Mouse (Mus musculus): Measurements from ENCODE around the gene Rlf. TPM values are rescaled to one million over a fixed set of nuclear protein-coding genes. Genes with fewer than 3 reads are reported as not detected.

Gene Rlf
- polyA plus RNA-seq (2012; rRNA removed): 2.8 and 2.9 TPM in 2 replicates

GRCm38 (mm10) chr4:121214793-121215304, at the start of gene Rlf:
Gene Rlf, minus strand, starts transcription at chr4:121215084.
- Histone ChIP-seq H3K4me1 (ENCODE audit: control insufficient read depth, insufficient read depth, insufficient read length) (peaks cover 7% of the 10 kb centered on the region; the same call in 1 of the 2 replicates), H3K4me3 (ENCODE audit: extremely low read depth, insufficient read depth, insufficient read length) (peak within 1 kb of the TSS; percentile 74), H3K27ac (ENCODE audit: insufficient read depth, low read length) (peak within 1 kb of the TSS; percentile 74), H3K36me3 (ENCODE audit: control insufficient read depth, insufficient read depth, low read length) (no peaks in the 10 kb centered on the region), H3K27me3 (ENCODE audit: control insufficient read depth, insufficient read depth, low read length) (no peaks in the 10 kb centered on the region)
- WGBS: under 1% methylated on average over 48 of the region's 48 CpGs
- peak; percentile 93 to 96 for DNase-seq (ENCODE audit: low read depth in 1 of 2, low spot score in 2 of 2)
- TF ChIP-seq POLR2A (IDR thresholded peaks at IDR 0.05; ENCODE audit: low read depth, low read length) (peak; percentile 69; the same call in 1 of the 2 replicates), CTCF (IDR thresholded peaks at IDR 0.05; ENCODE audit: extremely low read depth, insufficient read depth, insufficient read length, insufficient replicate concordance) (no peak)

DNA sequence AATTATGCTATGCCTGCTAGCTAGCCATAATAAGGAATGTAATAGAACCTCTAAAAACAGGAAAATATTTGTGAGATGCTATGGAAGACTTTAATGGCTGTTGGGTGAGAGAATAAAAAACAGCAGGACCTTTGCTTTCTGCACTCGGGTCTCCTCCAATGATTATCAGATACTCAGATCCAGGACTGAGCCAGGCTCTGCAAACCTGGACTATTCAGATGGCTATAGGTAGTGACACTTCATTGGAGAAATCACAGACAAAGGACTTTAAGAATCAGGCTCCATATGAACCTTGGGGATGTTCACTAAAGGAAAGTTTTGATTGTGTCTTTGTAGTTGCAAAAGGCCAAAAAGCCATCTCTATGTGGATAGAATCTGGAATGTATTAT, 26.7 kb upstream of the Rlf start:
- Histone ChIP-seq H3K27ac (ENCODE audit: insufficient read depth, low read length) (no peak overlapping the region), H3K36me3 (ENCODE audit: control insufficient read depth, insufficient read depth, low read length) (no peaks in the 10 kb centered on the region), H3K4me3 (ENCODE audit: extremely low read depth, insufficient read depth, insufficient read length) (no peak overlapping the region), H3K27me3 (ENCODE audit: control insufficient read depth, insufficient read depth, low read length) (no peaks in the 10 kb centered on the region), H3K4me1 (ENCODE audit: control insufficient read depth, insufficient read depth, insufficient read length) (no peaks in the 10 kb centered on the region)
- no peak for DNase-seq (ENCODE audit: low read depth in 1 of 2, low spot score in 2 of 2)
- TF ChIP-seq CTCF (IDR thresholded peaks at IDR 0.05; ENCODE audit: extremely low read depth, insufficient read depth, insufficient read length, insufficient replicate concordance) (no peak), POLR2A (IDR thresholded peaks at IDR 0.05; ENCODE audit: low read depth, low read length) (no peak)
- WGBS: 85% methylated on average over 1 of the region's 1 CpGs

- no peaks in the 10 kb centered on the region for H3K4me1 ChIP-seq (ENCODE audit: control insufficient read depth, insufficient read depth, insufficient read length)
- no peak overlapping the region for H3K4me3 ChIP-seq (ENCODE audit: extremely low read depth, insufficient read depth, insufficient read length)
- H3K36me3 ChIP-seq (ENCODE audit: control insufficient read depth, insufficient read depth, low read length): no peaks in the 10 kb centered on the region
- TF ChIP-seq CTCF (IDR thresholded peaks at IDR 0.05; ENCODE audit: extremely low read depth, insufficient read depth, insufficient read length, insufficient replicate concordance) (peak; percentile 21; the same call in 1 of the 2 replicates), POLR2A (IDR thresholded peaks at IDR 0.05; ENCODE audit: low read depth, low read length) (no peak)
- peak in 1 of 2 experiments; percentile 26 for DNase-seq (ENCODE audit: low read depth in 1 of 2, low spot score in 2 of 2)
- WGBS: 54% methylated on average over 14 of the region's 14 CpGs
- no peaks in the 10 kb centered on the region for H3K27me3 ChIP-seq (ENCODE audit: control insufficient read depth, insufficient read depth, low read length)
- H3K27ac ChIP-seq (ENCODE audit: insufficient read depth, low read length): no peak overlapping the region
These were observed 26.0 kb upstream of the Rlf start for GRCm38 (mm10) chr4:121240637-121241611.

DNA sequence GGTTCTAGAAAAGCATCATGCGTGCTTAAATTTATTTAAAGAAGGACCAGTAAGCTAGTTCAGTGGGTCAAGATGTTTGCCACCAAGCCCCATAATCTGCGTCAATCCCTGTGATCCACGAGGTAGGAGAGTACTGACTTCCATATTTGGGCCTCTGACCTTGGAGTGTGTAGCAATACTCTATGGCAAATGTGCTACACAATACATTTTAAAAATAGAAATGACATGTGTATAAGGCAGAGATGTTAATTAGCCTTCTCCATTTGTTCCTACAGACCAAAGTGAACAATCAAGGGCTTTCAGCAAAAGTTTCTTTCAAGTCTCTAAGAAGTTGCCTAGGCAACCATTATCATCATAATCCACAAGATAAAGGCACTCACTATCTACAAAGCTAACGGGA, 25.0 kb upstream of the Rlf start:
- Histone ChIP-seq H3K36me3 (ENCODE audit: control insufficient read depth, insufficient read depth, low read length) (no peaks in the 10 kb centered on the region), H3K27ac (ENCODE audit: insufficient read depth, low read length) (no peak overlapping the region), H3K4me3 (ENCODE audit: extremely low read depth, insufficient read depth, insufficient read length) (no peak overlapping the region), H3K27me3 (ENCODE audit: control insufficient read depth, insufficient read depth, low read length) (no peaks in the 10 kb centered on the region), H3K4me1 (ENCODE audit: control insufficient read depth, insufficient read depth, insufficient read length) (no peaks in the 10 kb centered on the region)
- WGBS: 75% methylated on average over 4 of the region's 4 CpGs
- no peak for DNase-seq (ENCODE audit: low read depth in 1 of 2, low spot score in 2 of 2)
- TF ChIP-seq CTCF (IDR thresholded peaks at IDR 0.05; ENCODE audit: extremely low read depth, insufficient read depth, insufficient read length, insufficient replicate concordance) (no peak), POLR2A (IDR thresholded peaks at IDR 0.05; ENCODE audit: low read depth, low read length) (no peak)

DNA sequence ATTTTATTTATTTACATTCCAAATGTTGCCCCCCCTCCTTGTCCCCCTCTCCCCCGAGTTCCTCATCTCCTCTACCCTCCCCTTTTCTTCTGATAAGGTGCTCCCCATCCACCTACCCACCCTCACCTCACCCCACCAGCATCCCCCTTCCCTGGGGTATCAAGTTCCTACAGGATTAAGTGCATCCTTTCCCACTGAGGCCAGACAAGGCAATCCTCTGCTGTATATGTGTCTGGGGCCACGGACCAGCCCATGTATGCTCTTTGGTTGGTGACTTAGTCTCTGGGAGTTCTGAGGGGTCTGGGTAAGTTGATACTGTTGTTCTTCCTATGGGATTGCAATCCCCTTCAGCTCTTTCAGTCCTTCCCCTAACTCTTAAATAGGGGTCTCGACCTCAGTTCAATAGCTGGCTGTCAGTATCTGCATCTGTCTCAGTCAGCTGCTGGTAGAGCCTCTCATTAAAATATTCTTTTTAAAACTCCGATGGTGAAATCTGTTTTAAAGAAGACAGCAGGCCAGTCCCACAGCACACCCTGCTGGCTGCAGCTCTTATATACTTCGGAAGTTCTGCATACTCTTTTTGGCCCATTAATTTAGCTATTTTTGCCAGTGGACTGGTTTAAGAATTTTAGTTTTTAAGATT, 17.0 kb upstream of the Rlf start:
- no peak overlapping the region for H3K4me3 ChIP-seq (ENCODE audit: extremely low read depth, insufficient read depth, insufficient read length)
- 4% methylated on average over 5 of the region's 5 CpGs for WGBS
- peak; percentile 50; the same call in 1 of the 2 replicates for TF ChIP-seq CTCF (IDR thresholded peaks at IDR 0.05; ENCODE audit: extremely low read depth, insufficient read depth, insufficient read length, insufficient replicate concordance)
- TF ChIP-seq POLR2A (IDR thresholded peaks at IDR 0.05; ENCODE audit: low read depth, low read length): no peak
- H3K4me1 ChIP-seq (ENCODE audit: control insufficient read depth, insufficient read depth, insufficient read length): no peaks in the 10 kb centered on the region
- H3K36me3 ChIP-seq (ENCODE audit: control insufficient read depth, insufficient read depth, low read length): no peaks in the 10 kb centered on the region
- no peak overlapping the region for H3K27ac ChIP-seq (ENCODE audit: insufficient read depth, low read length)
- DNase-seq (ENCODE audit: low read depth in 1 of 2, low spot score in 2 of 2): peak in 1 of 2 experiments; percentile 35
- no peaks in the 10 kb centered on the region for H3K27me3 ChIP-seq (ENCODE audit: control insufficient read depth, insufficient read depth, low read length)

DNA sequence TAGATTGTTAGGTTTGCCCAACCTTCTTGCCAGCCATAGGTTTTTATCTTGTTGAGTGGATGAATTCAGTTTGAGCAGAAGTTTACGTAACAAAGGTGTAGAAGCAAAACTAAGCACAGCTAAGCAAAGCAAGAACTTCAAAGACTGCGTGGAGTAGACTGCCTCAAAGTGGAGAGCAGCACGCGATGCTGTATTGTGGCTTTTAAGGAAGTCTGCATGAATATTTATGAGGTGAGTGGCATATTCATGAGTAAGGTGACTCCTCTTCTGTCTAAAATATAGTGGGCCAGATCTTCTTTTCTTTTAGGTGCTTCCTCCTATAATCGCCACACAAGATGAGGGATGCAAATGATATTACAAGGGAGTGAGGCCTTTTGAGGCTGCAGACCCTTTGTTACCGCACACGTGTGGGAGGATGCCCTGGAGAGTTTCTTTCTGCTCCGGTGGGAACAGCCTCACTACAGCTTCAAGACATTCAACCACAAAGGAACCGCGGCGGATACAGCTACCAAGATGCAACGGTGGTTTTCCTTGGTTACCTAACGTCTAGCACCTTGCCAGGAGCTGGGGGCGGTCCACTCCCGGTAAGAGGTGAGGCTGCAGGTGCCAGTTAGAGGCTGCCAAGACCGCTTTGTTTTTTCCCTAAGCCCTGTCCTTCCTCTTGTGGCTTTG, 16.2 kb upstream of the Rlf start:
- Histone ChIP-seq H3K27me3 (ENCODE audit: control insufficient read depth, insufficient read depth, low read length) (no peaks in the 10 kb centered on the region), H3K36me3 (ENCODE audit: control insufficient read depth, insufficient read depth, low read length) (no peaks in the 10 kb centered on the region), H3K27ac (ENCODE audit: insufficient read depth, low read length) (no peak overlapping the region), H3K4me1 (ENCODE audit: control insufficient read depth, insufficient read depth, insufficient read length) (no peaks in the 10 kb centered on the region), H3K4me3 (ENCODE audit: extremely low read depth, insufficient read depth, insufficient read length) (no peak overlapping the region)
- TF ChIP-seq POLR2A (IDR thresholded peaks at IDR 0.05; ENCODE audit: low read depth, low read length): no peak
- no peak for TF ChIP-seq CTCF (IDR thresholded peaks at IDR 0.05; ENCODE audit: extremely low read depth, insufficient read depth, insufficient read length, insufficient replicate concordance)
- DNase-seq (ENCODE audit: low read depth in 1 of 2, low spot score in 2 of 2): no peak
- WGBS: 3% methylated on average over 16 of the region's 16 CpGs
